Mouse (Mus musculus): ENCODE data around the gene Prim2. TPM values are rescaled to one million over a fixed set of nuclear protein-coding genes. Genes with fewer than 3 reads are reported as not detected.

The Prim2 gene
- polyA plus RNA-seq, 1 experiment = 15.6 TPM

GRCm38 (mm10) chr1:33536272-33537004 is 133.2 kb downstream of the Prim2 start:
- TF ChIP-seq CTCF (IDR thresholded peaks at IDR 0.05; ENCODE audit: low read depth, low read length) (no peak), POLR2A (IDR thresholded peaks at IDR 0.05; ENCODE audit: borderline replicate concordance, low read depth, low read length) (no peak)
- no peak overlapping the region for H3K4me3 ChIP-seq (ENCODE audit: insufficient read depth, low read length)
- H3K27ac ChIP-seq (ENCODE audit: insufficient read depth, low read depth, low read length) = no peak overlapping the region
- H3K4me1 ChIP-seq (ENCODE audit: control insufficient read depth, insufficient read depth, low read length) = peaks cover 5% of the 10 kb centered on the region

- Histone ChIP-seq H3K4me1 (ENCODE audit: control insufficient read depth, insufficient read depth, low read length) (peaks cover 5% of the 10 kb centered on the region), H3K27ac (ENCODE audit: insufficient read depth, low read depth, low read length) (no peak overlapping the region), H3K4me3 (ENCODE audit: insufficient read depth, low read length) (no peak overlapping the region)
- TF ChIP-seq CTCF (IDR thresholded peaks at IDR 0.05; ENCODE audit: low read depth, low read length) (no peak), POLR2A (IDR thresholded peaks at IDR 0.05; ENCODE audit: borderline replicate concordance, low read depth, low read length) (no peak)
Observed at GRCm38 (mm10) chr1:33535140-33535686, 134.4 kb downstream of the Prim2 start.

GRCm38 (mm10) chr1:33531860-33532259 is 137.7 kb downstream of the Prim2 start:
- Histone ChIP-seq H3K27ac (ENCODE audit: insufficient read depth, low read depth, low read length) (no peak overlapping the region), H3K4me1 (ENCODE audit: control insufficient read depth, insufficient read depth, low read length) (peaks cover 15% of the 10 kb centered on the region), H3K4me3 (ENCODE audit: insufficient read depth, low read length) (no peak overlapping the region)
- no peak for TF ChIP-seq CTCF (IDR thresholded peaks at IDR 0.05; ENCODE audit: low read depth, low read length)
- no peak for TF ChIP-seq POLR2A (IDR thresholded peaks at IDR 0.05; ENCODE audit: borderline replicate concordance, low read depth, low read length)

GRCm38 (mm10) chr1:33531097-33531856 is 138.3 kb downstream of the Prim2 start:
- Histone ChIP-seq H3K4me1 (ENCODE audit: control insufficient read depth, insufficient read depth, low read length) (peaks cover 15% of the 10 kb centered on the region), H3K4me3 (ENCODE audit: insufficient read depth, low read length) (no peak overlapping the region), H3K27ac (ENCODE audit: insufficient read depth, low read depth, low read length) (no peak overlapping the region)
- TF ChIP-seq POLR2A (IDR thresholded peaks at IDR 0.05; ENCODE audit: borderline replicate concordance, low read depth, low read length) (no peak), CTCF (IDR thresholded peaks at IDR 0.05; ENCODE audit: low read depth, low read length) (no peak)

GRCm38 (mm10) chr1:33530491-33530890 is 139.1 kb downstream of the Prim2 start:
- Histone ChIP-seq H3K27ac (ENCODE audit: insufficient read depth, low read depth, low read length) (no peak overlapping the region), H3K4me1 (ENCODE audit: control insufficient read depth, insufficient read depth, low read length) (peaks cover 15% of the 10 kb centered on the region), H3K4me3 (ENCODE audit: insufficient read depth, low read length) (no peak overlapping the region)
- no peak for TF ChIP-seq POLR2A (IDR thresholded peaks at IDR 0.05; ENCODE audit: borderline replicate concordance, low read depth, low read length)
- TF ChIP-seq CTCF (IDR thresholded peaks at IDR 0.05; ENCODE audit: low read depth, low read length) = no peak

- TF ChIP-seq POLR2A (IDR thresholded peaks at IDR 0.05; ENCODE audit: borderline replicate concordance, low read depth, low read length) (no peak), CTCF (IDR thresholded peaks at IDR 0.05; ENCODE audit: low read depth, low read length) (no peak)
- no peak overlapping the region for H3K4me3 ChIP-seq (ENCODE audit: insufficient read depth, low read length)
- peaks cover 15% of the 10 kb centered on the region for H3K4me1 ChIP-seq (ENCODE audit: control insufficient read depth, insufficient read depth, low read length)
- no peak overlapping the region for H3K27ac ChIP-seq (ENCODE audit: insufficient read depth, low read depth, low read length)
Observed at GRCm38 (mm10) chr1:33529543-33530232, 139.9 kb downstream of the Prim2 start.

GRCm38 (mm10) chr1:33527352-33527863 is 142.2 kb downstream of the Prim2 start:
- H3K4me3 ChIP-seq (ENCODE audit: insufficient read depth, low read length) = no peak overlapping the region
- TF ChIP-seq CTCF (IDR thresholded peaks at IDR 0.05; ENCODE audit: low read depth, low read length) = no peak
- TF ChIP-seq POLR2A (IDR thresholded peaks at IDR 0.05; ENCODE audit: borderline replicate concordance, low read depth, low read length) = no peak
- no peak overlapping the region for H3K27ac ChIP-seq (ENCODE audit: insufficient read depth, low read depth, low read length)
- H3K4me1 ChIP-seq (ENCODE audit: control insufficient read depth, insufficient read depth, low read length) = peaks cover 15% of the 10 kb centered on the region

- Histone ChIP-seq H3K27ac (ENCODE audit: insufficient read depth, low read depth, low read length) (no peak overlapping the region), H3K4me1 (ENCODE audit: control insufficient read depth, insufficient read depth, low read length) (no peaks in the 10 kb centered on the region), H3K4me3 (ENCODE audit: insufficient read depth, low read length) (no peak overlapping the region)
- TF ChIP-seq CTCF (IDR thresholded peaks at IDR 0.05; ENCODE audit: low read depth, low read length) (no peak), POLR2A (IDR thresholded peaks at IDR 0.05; ENCODE audit: borderline replicate concordance, low read depth, low read length) (no peak)
Observed at GRCm38 (mm10) chr1:33523223-33523622, 146.4 kb downstream of the Prim2 start.

- Histone ChIP-seq H3K4me3 (ENCODE audit: insufficient read depth, low read length) (no peak overlapping the region), H3K4me1 (ENCODE audit: control insufficient read depth, insufficient read depth, low read length) (peaks cover 2% of the 10 kb centered on the region; the same call in 1 of the 2 replicates), H3K27ac (ENCODE audit: insufficient read depth, low read depth, low read length) (no peak overlapping the region)
- no peak for TF ChIP-seq POLR2A (IDR thresholded peaks at IDR 0.05; ENCODE audit: borderline replicate concordance, low read depth, low read length)
- no peak for TF ChIP-seq CTCF (IDR thresholded peaks at IDR 0.05; ENCODE audit: low read depth, low read length)
Observed at GRCm38 (mm10) chr1:33515124-33515523, 154.5 kb downstream of the Prim2 start.

All from bone marrow macrophage, adult 2 months (primary cell).